Mouse (Mus musculus) forebrain, postnatal 0 days (tissue): ENCODE measurements around the gene Zfp128. TPM values are rescaled to one million over a fixed set of nuclear protein-coding genes. Genes with fewer than 3 reads are reported as not detected.
A peak's percentile ranks its signal among the peaks of the same experiment; 100 is the strongest.

ENCODE experiments used
- ATAC-seq: fragments of 200-750 bp; cut with Nextera tagmentation; 2 replicates; pipeline ENCODE4 v1.8.0; 2017; ENCODE audit warnings: mild to moderate bottlenecking, moderate library complexity
- DNase-seq: peaks from one replicate; pipeline ENCODE4 v3.0.0-alpha.2; 2015
- H3K27ac ChIP-seq: fragments of 300-500 bp; sonication (generic); 2 replicates; pipeline ENCODE4 v1.5.1; 2014; ENCODE audit warnings: low read depth, mild to moderate bottlenecking, antibody characterized with exemption, low read length, moderate library complexity, mixed read lengths
- H3K27me3 ChIP-seq: fragments of 300-500 bp; sonication (generic); 2 replicates; pipeline ENCODE4 v1.6.1; 2014; ENCODE audit warnings: mild to moderate bottlenecking, low read length, mixed read lengths; ENCODE audit not compliant: insufficient read depth
- H3K36me3 ChIP-seq: fragments of 300-500 bp; sonication (generic); 2 replicates; pipeline ENCODE4 v1.6.1; 2014; ENCODE audit warnings: mild to moderate bottlenecking, moderate library complexity; ENCODE audit not compliant: insufficient read depth
- H3K4me1 ChIP-seq: fragments of 300-500 bp; sonication (generic); 2 replicates; pipeline ENCODE4 v1.6.1; 2014; ENCODE audit warnings: antibody characterized with exemption; ENCODE audit not compliant: insufficient read depth
- H3K4me2 ChIP-seq: fragments of 300-500 bp; sonication (generic); 2 replicates; pipeline ENCODE4 v1.6.1; 2014; ENCODE audit warnings: low read depth, mild to moderate bottlenecking, moderate library complexity
- H3K4me3 ChIP-seq: fragments of 300-500 bp; sonication (generic); 2 replicates; pipeline ENCODE4 v1.5.1; 2014; ENCODE audit warnings: low read depth, low read length, mixed read lengths
- H3K9ac ChIP-seq: fragments of 300-500 bp; sonication (generic); 2 replicates; pipeline ENCODE4 v1.6.1; 2014; ENCODE audit warnings: mild to moderate bottlenecking
- H3K9me3 ChIP-seq: fragments of 300-500 bp; sonication (generic); 2 replicates; pipeline ENCODE4 v1.6.1; 2016; ENCODE audit warnings: low read length
- CTCF ChIP-seq: sonication (generic); IDR thresholded peaks from 2 replicates; pipeline ENCODE4 v1.5.1; 2016; ENCODE audit warnings: antibody characterized with exemption, control low read depth, low read depth
- WGBS: fragments of 180-500 bp; shearing (Covaris S2); extraction: QIAGEN DNeasy Blood & Tissue Kit; methylation state at CpG from one replicate; pipeline ENCODE4 v1.1.7; 2014; 5-methylcytosine and 5-hydroxymethylcytosine counted together
- polyA plus RNA-seq: library from polyadenylated mRNA; unstranded; fragments of >200 nt; fragmentation: Nextera tagmentation; extraction: Ambion mirVana; gene quantifications from 2 replicates; pipeline ENCODE4 v1.2.1, GENCODE M21; 2015
- total RNA-seq: library from RNA; depleted of rRNA; stranded (reverse); fragments of >200 nt; gene quantifications from 2 replicates; pipeline ENCODE4 v1.2.3, GENCODE M21; 2014

Gene Zfp128
- total and polyA plus RNA-seq, 2 experiments from 2014 or later = 2.0 to 17.7 TPM

DNA sequence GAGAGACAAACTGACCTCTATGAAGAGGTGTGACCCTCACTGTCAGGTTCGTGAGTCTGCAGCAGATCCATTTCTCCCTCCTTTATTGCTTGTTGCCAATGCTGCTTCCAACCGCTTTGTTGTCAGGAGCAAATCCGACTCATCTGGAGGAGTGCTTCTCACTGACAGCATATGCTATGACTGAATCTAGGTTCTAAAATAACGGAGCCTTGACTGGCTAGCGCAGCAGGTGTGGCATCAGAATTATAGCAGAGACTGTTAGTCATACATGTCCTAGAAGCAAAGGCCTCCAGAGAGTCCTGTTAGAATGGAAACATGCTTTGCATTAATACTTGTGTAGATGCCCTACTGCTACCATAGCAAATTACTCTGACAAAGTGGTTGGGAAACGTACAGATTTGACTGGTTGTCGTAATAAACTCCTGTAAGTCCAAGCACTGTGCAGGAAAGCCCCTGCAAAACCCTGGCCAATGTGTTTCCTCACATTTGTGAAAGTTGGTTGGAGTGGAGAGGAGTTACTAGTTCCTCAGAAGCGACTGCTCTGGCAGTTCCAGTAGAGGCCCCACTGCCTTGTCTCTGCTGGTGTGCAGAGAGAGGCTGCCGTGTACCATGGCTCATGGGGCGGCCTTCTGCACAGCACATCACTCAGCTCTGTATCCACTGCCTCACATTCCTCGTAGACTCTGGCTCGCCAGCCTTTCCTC is 5.7 kb downstream of the Zfp128 start:
- Histone ChIP-seq H3K9me3 (no peaks in the 10 kb centered on the region), H3K4me2 (no peak overlapping the region), H3K9ac (no peak overlapping the region), H3K27ac (no peak overlapping the region), H3K4me1 (peaks cover 4% of the 10 kb centered on the region), H3K36me3 (peaks cover 63% of the 10 kb centered on the region), H3K4me3 (no peak overlapping the region), H3K27me3 (no peaks in the 10 kb centered on the region)
- no peak for ATAC-seq
- 93% methylated on average over 12 of the region's 12 CpGs for WGBS
- DNase-seq = no peak
- no peak for TF ChIP-seq CTCF

DNA sequence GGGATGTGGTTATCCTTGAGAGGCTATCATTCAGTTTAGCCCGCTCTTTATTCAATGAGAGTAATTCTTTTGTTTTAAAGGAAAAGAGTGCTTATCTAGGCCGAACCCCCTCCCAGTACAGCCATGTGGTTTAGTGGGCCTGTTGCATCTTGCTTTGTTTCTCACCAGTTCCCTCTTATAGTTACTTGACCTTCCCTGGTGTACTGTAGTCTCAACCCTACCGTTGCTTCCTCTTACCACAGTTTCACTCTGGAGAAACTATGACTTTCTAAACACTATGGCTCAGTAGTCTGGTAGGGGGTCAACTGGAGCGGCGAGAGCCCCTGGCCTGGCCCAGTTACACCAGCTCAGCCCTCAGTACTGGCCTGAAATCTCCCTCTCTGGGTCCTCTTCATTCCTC is 6.6 kb downstream of the Zfp128 start:
- Histone ChIP-seq H3K27me3 (no peaks in the 10 kb centered on the region), H3K9ac (no peak overlapping the region), H3K4me2 (no peak overlapping the region), H3K36me3 (peaks cover 64% of the 10 kb centered on the region), H3K27ac (no peak overlapping the region), H3K9me3 (no peaks in the 10 kb centered on the region), H3K4me1 (no peaks in the 10 kb centered on the region), H3K4me3 (no peak overlapping the region)
- WGBS = 94% methylated on average over 5 of the region's 5 CpGs
- TF ChIP-seq CTCF = no peak
- no peak for ATAC-seq
- no peak for DNase-seq

DNA sequence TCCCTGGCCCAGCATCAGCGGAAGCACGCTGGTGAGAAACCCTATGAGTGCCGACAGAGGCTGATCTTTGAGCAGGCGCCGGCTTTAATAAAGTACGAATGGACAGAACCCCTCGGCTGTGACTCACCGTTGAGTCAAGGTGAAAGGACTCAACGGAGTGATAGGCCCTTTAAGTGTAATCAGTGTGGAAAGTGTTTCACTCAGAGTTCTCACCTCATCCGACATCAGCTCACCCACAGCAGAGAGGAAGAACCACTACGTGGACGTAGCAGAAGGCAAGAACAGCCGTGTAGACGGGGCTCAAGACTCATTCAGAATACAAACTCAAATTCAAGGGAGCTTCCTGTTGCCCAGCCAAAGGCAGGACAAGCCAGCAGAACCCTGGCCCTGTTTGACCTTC is 10.0 kb downstream of the Zfp128 start:
- Histone ChIP-seq H3K4me2 (no peak overlapping the region), H3K27me3 (no peaks in the 10 kb centered on the region), H3K4me1 (no peaks in the 10 kb centered on the region), H3K4me3 (no peak overlapping the region), H3K27ac (no peak overlapping the region), H3K36me3 (peaks cover 48% of the 10 kb centered on the region), H3K9me3 (no peaks in the 10 kb centered on the region), H3K9ac (no peak overlapping the region)
- DNase-seq (no peak), ATAC-seq (no peak)
- TF ChIP-seq CTCF = no peak
- 95% methylated on average over 14 of the region's 14 CpGs for WGBS

DNA sequence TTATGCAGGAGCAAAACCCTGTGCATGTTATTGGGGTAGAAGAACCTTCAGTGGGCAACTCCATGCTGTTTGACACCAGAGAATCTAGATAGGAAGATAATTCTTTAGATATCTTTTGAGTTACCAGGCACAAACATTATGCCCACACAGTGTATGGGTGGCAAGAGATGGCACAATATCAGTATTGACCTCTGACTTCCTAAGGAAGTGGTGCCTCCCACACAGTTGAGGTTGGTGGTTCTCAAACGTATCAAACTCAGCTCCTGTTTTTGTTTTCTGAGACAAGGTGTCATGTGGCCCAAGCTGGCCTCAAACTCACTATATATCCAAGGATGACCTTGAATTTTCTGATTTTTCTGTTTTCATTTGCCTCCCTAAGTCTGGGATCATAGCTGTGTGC is 10.4 kb downstream of the Zfp128 start:
- DNase-seq = no peak
- H3K4me1 ChIP-seq = no peaks in the 10 kb centered on the region
- H3K36me3 ChIP-seq = peaks cover 44% of the 10 kb centered on the region
- TF ChIP-seq CTCF = no peak
- H3K27me3 ChIP-seq = no peaks in the 10 kb centered on the region
- 88% methylated on average over 1 of the region's 1 CpGs for WGBS
- H3K27ac ChIP-seq = no peak overlapping the region
- H3K4me2 ChIP-seq = no peak overlapping the region
- H3K9ac ChIP-seq = no peak overlapping the region
- ATAC-seq = no peak
- no peaks in the 10 kb centered on the region for H3K9me3 ChIP-seq
- no peak overlapping the region for H3K4me3 ChIP-seq

DNA sequence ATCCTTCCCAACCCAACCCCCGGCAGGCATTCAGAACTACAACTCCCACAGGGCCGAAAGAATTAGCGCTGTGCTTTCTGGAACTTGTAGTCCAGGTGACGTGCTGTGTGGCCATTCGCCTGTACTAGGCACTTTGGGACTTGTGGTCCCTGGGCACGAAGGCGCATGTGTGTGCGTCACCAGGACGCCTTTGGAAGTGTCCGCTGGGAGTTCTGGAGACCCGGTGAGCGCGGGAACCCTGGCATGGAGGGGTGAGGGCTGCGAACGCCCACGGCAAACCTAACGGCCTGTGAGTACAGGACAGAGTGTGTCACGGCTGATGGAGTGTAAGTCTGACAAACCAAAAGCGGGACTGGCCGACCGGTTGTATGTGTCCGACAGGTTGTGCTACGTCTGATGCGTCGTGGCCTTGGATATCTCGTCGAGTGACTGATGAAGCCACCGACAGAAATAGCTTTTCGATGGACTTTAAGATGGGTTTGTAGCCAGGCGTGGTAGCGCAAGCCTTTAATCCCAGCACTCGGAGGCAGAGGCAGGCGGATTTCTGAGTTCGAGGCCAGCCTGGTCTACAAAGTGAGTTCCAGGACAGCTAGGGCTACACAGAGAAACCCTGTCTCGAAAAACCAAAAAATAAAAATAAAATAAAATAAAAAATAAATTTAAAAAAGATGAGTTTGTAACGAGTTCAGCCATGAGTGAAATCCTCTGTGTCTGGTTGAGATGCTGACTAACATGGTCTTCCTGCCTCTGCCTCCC is 16.9 kb downstream of the Zfp128 start, which contains the start of gene Zscan22:
Zscan22 (plus strand) TSS at position 161 of the 756 bp plus-strand sequence.
- WGBS = 7% methylated on average over 36 of the region's 36 CpGs
- H3K4me3 ChIP-seq = peak within 1 kb of the TSS; percentile 46
- 0 out of 2 replicates have a peak, but pooled peaks have one; percentile 14 for TF ChIP-seq CTCF
- H3K9ac ChIP-seq = peak within 1 kb of the TSS; percentile 62
- ATAC-seq (peak; percentile 100), DNase-seq (peak; percentile 97)
- no peaks in the 10 kb centered on the region for H3K9me3 ChIP-seq
- H3K27ac ChIP-seq = no peak within 1 kb of the TSS
- peak within 1 kb of the TSS; percentile 50 for H3K4me2 ChIP-seq
- peaks cover 8% of the 10 kb centered on the region; the same call in 1 of the 2 replicates for H3K4me1 ChIP-seq
- no peaks in the 10 kb centered on the region for H3K27me3 ChIP-seq
- no peaks in the 10 kb centered on the region; the same call in 1 of the 2 replicates for H3K36me3 ChIP-seq

DNA sequence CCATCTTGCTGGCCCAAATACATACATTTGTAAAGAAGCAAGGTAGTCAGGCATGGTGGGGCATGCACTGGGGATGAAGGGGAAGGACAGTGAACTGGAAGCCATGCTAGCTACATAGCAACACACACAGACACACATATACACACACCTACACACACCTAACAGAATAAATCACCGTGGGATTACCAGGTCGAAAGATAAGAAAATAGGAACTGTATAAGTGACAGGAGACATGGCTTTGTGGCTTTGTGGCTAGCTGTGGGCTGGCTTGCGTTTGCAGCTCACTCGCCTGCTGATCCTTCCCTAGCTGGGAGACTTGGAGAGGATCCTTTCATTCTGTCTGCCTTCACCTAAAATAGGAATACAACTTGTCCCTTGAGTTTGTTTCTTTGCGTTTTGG is 20.5 kb downstream of the Zfp128 start:
- TF ChIP-seq CTCF = no peak
- Histone ChIP-seq H3K4me1 (peaks cover 8% of the 10 kb centered on the region; the same call in 1 of the 2 replicates), H3K27me3 (no peaks in the 10 kb centered on the region), H3K27ac (no peak overlapping the region), H3K9me3 (no peaks in the 10 kb centered on the region), H3K9ac (no peak overlapping the region), H3K36me3 (peaks cover 15% of the 10 kb centered on the region), H3K4me2 (no peak overlapping the region), H3K4me3 (no peak overlapping the region)
- DNase-seq (no peak), ATAC-seq (no peak)
- WGBS = 94% methylated on average over 5 of the region's 5 CpGs

DNA sequence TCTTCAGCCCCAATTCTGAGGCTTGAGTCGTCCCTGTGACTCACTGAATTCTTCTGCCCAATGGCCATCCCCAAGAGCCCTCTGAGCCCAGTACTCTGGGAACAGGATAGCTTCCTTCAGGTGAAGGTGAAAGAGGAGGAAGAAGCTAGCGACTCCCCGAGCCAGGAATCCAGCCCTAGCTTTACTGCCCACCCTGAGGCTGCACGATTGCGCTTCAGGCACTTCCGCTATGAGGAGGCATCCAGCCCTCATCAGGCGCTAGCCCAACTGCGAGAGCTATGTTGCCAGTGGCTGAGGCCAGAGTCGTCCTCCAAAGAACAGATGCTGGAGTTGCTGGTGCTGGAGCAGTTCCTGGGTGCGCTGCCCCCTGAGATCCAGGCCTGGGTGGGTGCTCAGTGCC is 22.6 kb downstream of the Zfp128 start:
- H3K9ac ChIP-seq = no peak overlapping the region
- no peak for TF ChIP-seq CTCF
- 56% methylated on average over 10 of the region's 10 CpGs for WGBS

More for the DNA sequence above, 22.6 kb downstream of the Zfp128 start:
- Histone ChIP-seq H3K4me2 (no peak overlapping the region), H3K4me1 (peaks cover 3% of the 10 kb centered on the region; the same call in 1 of the 2 replicates), H3K9me3 (no peaks in the 10 kb centered on the region), H3K36me3 (peaks cover 36% of the 10 kb centered on the region), H3K4me3 (no peak overlapping the region), H3K27ac (no peak overlapping the region), H3K27me3 (no peaks in the 10 kb centered on the region)
- ATAC-seq (no peak), DNase-seq (no peak)
